16 mouse cellular contexts compared by ENCODE assay signal in genomic region chr6:110785497-110785928, GRCm38 (mm10).
DNase-seq lines count a peak whose midpoint lies in the region; ATAC-seq and TF ChIP-seq lines count a peak whose summit lies in the region.
"Had no signal": no experiment of that assay in that cellular context is flagged by ENCODE, and none has a peak within 500 bp of the region (broad histone marks: within the 10 kb centered on the region; RNA-seq: fewer than 3 reads in every experiment).

No protein-coding gene starts in this region.

- no peak for TF ChIP-seq CTCF in left cerebral cortex, adult 2 months (IDR thresholded peaks at IDR 0.05)

- H3K4me3 ChIP-seq in midbrain, embryonic 10.5 days: no peak overlapping the region
- H3K4me3 ChIP-seq in midbrain, embryonic 15.5 days: no peak overlapping the region
- H3K4me3 ChIP-seq in forebrain, embryonic 13.5 days: no peak overlapping the region
- no peak overlapping the region for H3K4me3 ChIP-seq in midbrain, embryonic 14.5 days (replicated peaks; ENCODE audit: low read depth, low read length)
- no peak overlapping the region for H3K4me3 ChIP-seq in left cerebral cortex, adult 2 months
- H3K4me3 ChIP-seq: kidney, embryonic 15.5 days; liver, embryonic 13.5 days; neural tube, embryonic 13.5 days had no signal

- no peak; the same call in 1 of the 2 replicates for ATAC-seq in midbrain, embryonic 15.5 days (replicated peaks)
- peak; percentile 84 for ATAC-seq in forebrain, embryonic 13.5 days
- ATAC-seq in midbrain, embryonic 14.5 days (ENCODE audit: low FRiP score, low TSS enrichment): peak; percentile 29; the same call in 1 of the 2 replicates

- no peaks in the 10 kb centered on the region for H3K9me3 ChIP-seq in midbrain, embryonic 10.5 days (replicated peaks)
- H3K9me3 ChIP-seq in midbrain, embryonic 15.5 days: no peaks in the 10 kb centered on the region
- H3K9me3 ChIP-seq in forebrain, embryonic 13.5 days (replicated peaks): no peaks in the 10 kb centered on the region
- no peaks in the 10 kb centered on the region for H3K9me3 ChIP-seq in midbrain, embryonic 14.5 days (ENCODE audit: control insufficient read depth, low read length)
- H3K9me3 ChIP-seq: kidney, embryonic 15.5 days; liver, embryonic 13.5 days; neural tube, embryonic 13.5 days had no signal

- H3K27me3 ChIP-seq in midbrain, embryonic 10.5 days (ENCODE audit: low read depth, poor library complexity, severe bottlenecking): no peaks in the 10 kb centered on the region; the same call in 1 of the 2 replicates
- H3K27me3 ChIP-seq in midbrain, embryonic 15.5 days (replicated peaks): no peaks in the 10 kb centered on the region
- H3K27me3 ChIP-seq in forebrain, embryonic 13.5 days: no peaks in the 10 kb centered on the region
- H3K27me3 ChIP-seq in midbrain, embryonic 14.5 days (ENCODE audit: control insufficient read depth, insufficient read depth, low read length): no peaks in the 10 kb centered on the region
- H3K27me3 ChIP-seq: kidney, embryonic 15.5 days; liver, embryonic 13.5 days; neural tube, embryonic 13.5 days had no signal

- DNase-seq in midbrain, embryonic 10.5 days (ENCODE audit: low spot score): no peak
- peak; percentile 64 for DNase-seq in R1 (ENCODE audit: low read depth, low spot score)
- DNase-seq in midbrain, embryonic 14.5 days: peak; percentile 50
- DNase-seq in gastrocnemius, postnatal 14 days: no peak
- DNase-seq in left cerebral cortex, adult 2 months (ENCODE audit: extremely low spot score in 1 of 2, low spot score in 2 of 2): no peak
- DNase-seq: adrenal gland, postnatal 25 days; cerebellum, adult 9-11 months; kidney, adult 11 months; kidney, postnatal 4 days; liver, embryonic 13.5 days; lung, embryonic 14.5 days; thymus, postnatal 14 days had no signal

- H3K9ac ChIP-seq in midbrain, embryonic 15.5 days: no peak overlapping the region
- no peak overlapping the region for H3K9ac ChIP-seq in forebrain, embryonic 13.5 days
- H3K9ac ChIP-seq in midbrain, embryonic 14.5 days (replicated peaks; ENCODE audit: low read length): no peak overlapping the region
- H3K9ac ChIP-seq: kidney, embryonic 15.5 days; liver, embryonic 13.5 days; lung, embryonic 14.5 days; neural tube, embryonic 13.5 days had no signal

- intact Hi-C loops in gastrocnemius, postnatal 14 days (cut with DNase I; ENCODE audit: low total_unique reads): no loop called here
- intact Hi-C loops in left cerebral cortex, adult 2 months (cut with DNase I): no loop called here

- 0 out of 2 replicates have a peak overlapping the region, but pooled peaks have one; percentile 1 for H3K27ac ChIP-seq in midbrain, embryonic 10.5 days (replicated peaks)
- H3K27ac ChIP-seq in midbrain, embryonic 15.5 days: no peak overlapping the region
- no peak overlapping the region; the same call in 1 of the 2 replicates for H3K27ac ChIP-seq in forebrain, embryonic 13.5 days
- H3K27ac ChIP-seq in midbrain, embryonic 14.5 days (replicated peaks; ENCODE audit: low read depth, low read length): no peak overlapping the region; the same call in 1 of the 2 replicates
- no peak overlapping the region for H3K27ac ChIP-seq in left cerebral cortex, adult 2 months
- H3K27ac ChIP-seq: kidney, embryonic 15.5 days; liver, embryonic 13.5 days; neural tube, embryonic 13.5 days had no signal

- H3K4me1 ChIP-seq in midbrain, embryonic 10.5 days: peaks cover 11% of the 10 kb centered on the region
- peaks cover 4% of the 10 kb centered on the region; the same call in 1 of the 2 replicates for H3K4me1 ChIP-seq in midbrain, embryonic 15.5 days
- H3K4me1 ChIP-seq in forebrain, embryonic 13.5 days: peaks cover 9% of the 10 kb centered on the region
- 0 out of 2 replicates have a peak, but pooled peaks cover 2% of the 10 kb centered on the region for H3K4me1 ChIP-seq in midbrain, embryonic 14.5 days (ENCODE audit: control insufficient read depth, insufficient read depth, low read length)
- H3K4me1 ChIP-seq: kidney, embryonic 15.5 days; liver, embryonic 13.5 days had no signal

- no peaks in the 10 kb centered on the region for H3K36me3 ChIP-seq in midbrain, embryonic 10.5 days
- no peaks in the 10 kb centered on the region for H3K36me3 ChIP-seq in midbrain, embryonic 15.5 days (replicated peaks)
- H3K36me3 ChIP-seq in forebrain, embryonic 13.5 days (ENCODE audit: poor library complexity, severe bottlenecking): no peaks in the 10 kb centered on the region
- H3K36me3 ChIP-seq in midbrain, embryonic 14.5 days (ENCODE audit: control insufficient read depth, insufficient read depth, low read length): no peaks in the 10 kb centered on the region
- H3K36me3 ChIP-seq: kidney, embryonic 15.5 days; liver, embryonic 13.5 days; neural tube, embryonic 13.5 days had no signal

- 33% methylated on average over 1 of the region's 1 CpGs for WGBS in midbrain, embryonic 10.5 days
- 3% methylated on average over 1 of the region's 1 CpGs for whole genome bisulfite sequencing in midbrain, embryonic 15.5 days
- 6% methylated on average over 1 of the region's 1 CpGs for WGBS in forebrain, embryonic 13.5 days
- WGBS in midbrain, embryonic 14.5 days: 5% methylated on average over 1 of the region's 1 CpGs

- no peak overlapping the region for H3K4me2 ChIP-seq in midbrain, embryonic 15.5 days
- H3K4me2 ChIP-seq in forebrain, embryonic 13.5 days: no peak overlapping the region
- H3K4me2 ChIP-seq in midbrain, embryonic 14.5 days (ENCODE audit: low read length): no peak overlapping the region
- H3K4me2 ChIP-seq: kidney, embryonic 15.5 days; liver, embryonic 13.5 days; lung, embryonic 14.5 days; neural tube, embryonic 13.5 days had no signal

Comparison
In these comparisons a context has a peak if more than half of its experiments do, and no peak if none do; other contexts are left out.
1. DNase-seq: peak in R1 (single experiment) and midbrain, embryonic 14.5 days (single experiment); none in midbrain, embryonic 10.5 days (single experiment), gastrocnemius, postnatal 14 days (single experiment) and left cerebral cortex, adult 2 months (0 of 2).